In genomic region chr6:118605974-118606373, GRCm38 (mm10) we compare ENCODE assay signal across 10 mouse cellular contexts. TPM values are rescaled to one million over a fixed set of nuclear protein-coding genes. Genes with fewer than 3 reads are reported as not detected.
A peak's percentile ranks its signal among the peaks of the same experiment; 100 is the strongest.
DNase-seq lines count a peak whose midpoint lies in the region; ATAC-seq and TF ChIP-seq lines count a peak whose summit lies in the region.
"Had no signal": no experiment of that assay in that cellular context is flagged by ENCODE, and none has a peak within 500 bp of the region (broad histone marks: within the 10 kb centered on the region; RNA-seq: fewer than 3 reads in every experiment).

No protein-coding gene starts in this region.

- H3K9ac ChIP-seq in intestine, postnatal 0 days (ENCODE audit: low read depth, low read length), result no peak overlapping the region
- H3K9ac ChIP-seq in intestine, embryonic 16.5 days (ENCODE audit: low read depth, low read length), result no peak overlapping the region
- H3K9ac ChIP-seq in hindbrain, embryonic 16.5 days (ENCODE audit: low read depth, low read length), result no peak overlapping the region

- no peak for TF ChIP-seq POLR2A in bone marrow macrophage, adult 2 months (IDR thresholded peaks at IDR 0.05; ENCODE audit: borderline replicate concordance, low read depth, low read length)

- no peak overlapping the region for H3K27ac ChIP-seq in intestine, postnatal 0 days (ENCODE audit: low read depth, low read length)
- H3K27ac ChIP-seq in intestine, embryonic 16.5 days (ENCODE audit: low read length), result no peak overlapping the region
- H3K27ac ChIP-seq in bone marrow macrophage, adult 2 months (ENCODE audit: insufficient read depth, low read depth, low read length), result no peak overlapping the region
- H3K27ac ChIP-seq in hindbrain, embryonic 16.5 days (ENCODE audit: low read depth, low read length), result no peak overlapping the region
- H3K27ac ChIP-seq: midbrain, embryonic 10.5 days had no signal

- H3K4me2 ChIP-seq in intestine, postnatal 0 days (replicated peaks; ENCODE audit: low read depth), result no peak overlapping the region
- H3K4me2 ChIP-seq in intestine, embryonic 16.5 days (ENCODE audit: low read depth, low read length), result no peak overlapping the region
- no peak overlapping the region for H3K4me2 ChIP-seq in hindbrain, embryonic 16.5 days (ENCODE audit: low read length)

- H3K4me1 ChIP-seq in intestine, postnatal 0 days (replicated peaks; ENCODE audit: control insufficient read depth, insufficient read depth, low read length), result no peaks in the 10 kb centered on the region
- H3K4me1 ChIP-seq in intestine, embryonic 16.5 days (ENCODE audit: control insufficient read depth, insufficient read depth, low read length), result no peaks in the 10 kb centered on the region
- no peaks in the 10 kb centered on the region for H3K4me1 ChIP-seq in bone marrow macrophage, adult 2 months (ENCODE audit: control insufficient read depth, insufficient read depth, low read length)
- H3K4me1 ChIP-seq in hindbrain, embryonic 16.5 days (ENCODE audit: control insufficient read depth, insufficient read depth, low read depth, low read length), result no peaks in the 10 kb centered on the region
- H3K4me1 ChIP-seq: midbrain, embryonic 10.5 days had no signal

- 61% methylated on average over 7 of the region's 7 CpGs for WGBS in intestine, postnatal 0 days
- WGBS in intestine, embryonic 16.5 days, result 66% methylated on average over 7 of the region's 7 CpGs
- WGBS in hindbrain, embryonic 16.5 days, result 68% methylated on average over 7 of the region's 7 CpGs

- no peaks in the 10 kb centered on the region for H3K9me3 ChIP-seq in intestine, postnatal 0 days (ENCODE audit: control insufficient read depth)
- no peaks in the 10 kb centered on the region for H3K9me3 ChIP-seq in intestine, embryonic 16.5 days (ENCODE audit: control insufficient read depth, low read length)
- H3K9me3 ChIP-seq in hindbrain, embryonic 16.5 days (ENCODE audit: control insufficient read depth, low read length), result no peaks in the 10 kb centered on the region
- H3K9me3 ChIP-seq: midbrain, embryonic 10.5 days had no signal

- H3K4me3 ChIP-seq in intestine, postnatal 0 days (ENCODE audit: low read depth, low read length), result no peak overlapping the region
- H3K4me3 ChIP-seq in intestine, embryonic 16.5 days (ENCODE audit: low read length), result no peak overlapping the region
- no peak overlapping the region for H3K4me3 ChIP-seq in bone marrow macrophage, adult 2 months (ENCODE audit: insufficient read depth, low read length)
- H3K4me3 ChIP-seq in hindbrain, embryonic 16.5 days (ENCODE audit: low read length), result no peak overlapping the region
- H3K4me3 ChIP-seq: midbrain, embryonic 10.5 days had no signal

- no peak for ATAC-seq in intestine, postnatal 0 days
- no peak for ATAC-seq in intestine, embryonic 16.5 days
- peak; percentile 50; the same call in 1 of the 2 replicates for ATAC-seq in megakaryocyte progenitor cell, adult 5-6 weeks (replicated peaks; ENCODE audit: poor library complexity)
- no peak for ATAC-seq in hindbrain, embryonic 16.5 days

- peak; percentile 51 for TF ChIP-seq CTCF in intestine, postnatal 0 days (IDR thresholded peaks at IDR 0.05; ENCODE audit: low read depth)
- TF ChIP-seq CTCF in bone marrow macrophage, adult 2 months (IDR thresholded peaks at IDR 0.05; ENCODE audit: low read depth, low read length), result peak; percentile 31; the same call in 1 of the 2 replicates

- peak; percentile 6 for DNase-seq in thymus, postnatal 0 days (ENCODE audit: low spot score)
- no peak for DNase-seq in thymus, postnatal 10 days (ENCODE audit: low spot score in 2 of 2)
- DNase-seq in embryo, embryonic 9.5 days (ENCODE audit: extremely low spot score), result no peak
- DNase-seq: spleen, adult 18-20 months had no signal

- H3K36me3 ChIP-seq in intestine, postnatal 0 days (ENCODE audit: control insufficient read depth, insufficient read depth), result no peaks in the 10 kb centered on the region
- H3K36me3 ChIP-seq in intestine, embryonic 16.5 days (ENCODE audit: control insufficient read depth, insufficient read depth, low read length), result no peaks in the 10 kb centered on the region
- peaks cover 18% of the 10 kb centered on the region for H3K36me3 ChIP-seq in hindbrain, embryonic 16.5 days (ENCODE audit: control insufficient read depth, insufficient read depth, low read length)
- H3K36me3 ChIP-seq: midbrain, embryonic 10.5 days had no signal

- no peaks in the 10 kb centered on the region for H3K27me3 ChIP-seq in intestine, postnatal 0 days (replicated peaks; ENCODE audit: control insufficient read depth, insufficient read depth, low read length)
- H3K27me3 ChIP-seq in intestine, embryonic 16.5 days (replicated peaks; ENCODE audit: control insufficient read depth, insufficient read depth, low read length), result no peaks in the 10 kb centered on the region
- no peaks in the 10 kb centered on the region for H3K27me3 ChIP-seq in hindbrain, embryonic 16.5 days (replicated peaks; ENCODE audit: control insufficient read depth, insufficient read depth, low read length)

RNA-seq across cellular contexts. Expression of gene Ankrd26, which starts 43.9 kb away (rescaled TPM):
- polyA plus RNA-seq in intestine, postnatal 0 days (2015; fragmentation: Nextera tagmentation; extraction: Ambion mirVana), result 2.7 and 4.1 TPM in 2 replicates
- 8.2 and 8.6 TPM in 2 replicates for polyA plus RNA-seq in intestine, embryonic 16.5 days (2015; fragmentation: Nextera tagmentation; extraction: Ambion mirVana)
- 13.3 and 16.2 TPM in 2 replicates for polyA plus RNA-seq in thymus, postnatal 0 days (2015; fragmentation: Nextera tagmentation; extraction: Ambion mirVana)
- 5.8 and 7.2 TPM in 2 replicates for polyA plus RNA-seq in bone marrow macrophage, adult 2 months (2012; ENCODE audit: insufficient read depth, insufficient read length, missing spikeins)
- 8.6 and 14.6 TPM in 2 replicates for total RNA-seq in megakaryocyte progenitor cell, adult 5-6 weeks (2015)
- total RNA-seq in megakaryocyte progenitor cell, adult 5-6 weeks (2017), result 15.0 and 19.7 TPM in 2 replicates
- 16.0 and 16.6 TPM in 2 replicates for polyA plus RNA-seq in hindbrain, embryonic 16.5 days (2015; fragmentation: Nextera tagmentation; extraction: Ambion mirVana)
